Mouse (Mus musculus) heart, postnatal 0 days (tissue): ENCODE measurements around the gene Plau. TPM values are rescaled to one million over a fixed set of nuclear protein-coding genes. Genes with fewer than 3 reads are reported as not detected.

ENCODE experiments used
- ATAC-seq: fragments of 200-750 bp; cut with Nextera tagmentation; 2 replicates; pipeline ENCODE4 v1.8.0; 2017; ENCODE audit warnings: low read depth, moderate number of reproducible peaks, moderate library complexity; ENCODE audit not compliant: insufficient read depth
- DNase-seq: peaks from one replicate; pipeline ENCODE4 v3.0.0-alpha.2; 2016; ENCODE audit warnings: low spot score
- H3K27ac ChIP-seq: fragments of 300-500 bp; sonication (generic); 2 replicates; pipeline ENCODE4 v1.5.1; 2014; ENCODE audit warnings: low read depth, mild to moderate bottlenecking
- H3K27me3 ChIP-seq: fragments of 300-500 bp; sonication (generic); 2 replicates; pipeline ENCODE4 v1.6.1; 2014; ENCODE audit warnings: low read length, mixed read lengths; ENCODE audit not compliant: control insufficient read depth, insufficient read depth
- H3K36me3 ChIP-seq: fragments of 300-500 bp; sonication (generic); replicated peaks from 2 replicates; pipeline ENCODE4 v1.6.1; 2014; ENCODE audit warnings: low read length, mixed read lengths; ENCODE audit not compliant: control insufficient read depth, insufficient read depth
- H3K4me1 ChIP-seq: fragments of 300-500 bp; sonication (generic); 2 replicates; pipeline ENCODE4 v1.6.1; 2014; ENCODE audit warnings: antibody characterized with exemption; ENCODE audit not compliant: control insufficient read depth, insufficient read depth
- H3K4me2 ChIP-seq: fragments of 300-500 bp; sonication (generic); 2 replicates; pipeline ENCODE4 v1.6.1; 2014; ENCODE audit warnings: low read depth, mild to moderate bottlenecking, low read length, moderate library complexity
- H3K4me3 ChIP-seq: fragments of 300-500 bp; sonication (generic); 2 replicates; pipeline ENCODE4 v1.5.1; 2014; ENCODE audit warnings: low read depth, low read length
- H3K9ac ChIP-seq: fragments of 300-500 bp; sonication (generic); replicated peaks from 2 replicates; pipeline ENCODE4 v1.6.1; 2014; ENCODE audit warnings: low read depth, low read length, mixed read lengths
- H3K9me3 ChIP-seq: fragments of 300-500 bp; sonication (generic); replicated peaks from 2 replicates; pipeline ENCODE4 v1.6.1; 2016; ENCODE audit warnings: low read length; ENCODE audit not compliant: control insufficient read depth
- CTCF ChIP-seq: IDR thresholded peaks from 2 replicates; pipeline ENCODE4 v1.5.1; 2016; ENCODE audit warnings: antibody characterized with exemption, control low read depth, low read depth
- EP300 ChIP-seq: IDR thresholded peaks from 2 replicates; pipeline ENCODE4 v1.6.1; 2016; ENCODE audit warnings: antibody characterized with exemption, low read depth
- WGBS: fragments of 180-500 bp; shearing (Covaris S2); extraction: QIAGEN DNeasy Blood & Tissue Kit; methylation state at CpG from one replicate; pipeline ENCODE4 v1.1.7; 2014; 5-methylcytosine and 5-hydroxymethylcytosine counted together
- polyA plus RNA-seq: library from polyadenylated mRNA; unstranded; fragments of >200 nt; fragmentation: Nextera tagmentation; extraction: Ambion mirVana; gene quantifications from 2 replicates; pipeline ENCODE4 v1.2.1, GENCODE M21; 2015
- total RNA-seq: library from RNA; depleted of rRNA; stranded (reverse); fragments of >200 nt; gene quantifications from 2 replicates; pipeline ENCODE4 v1.2.3, GENCODE M21; 2014; ENCODE audit warnings: low replicate concordance

Plau gene
- total and polyA plus RNA-seq, 2 experiments from 2014 or later: 0.89 to 4.2 TPM

GRCm38 (mm10) chr14:20815448-20815847, 21.0 kb upstream of the Plau start:
- 83% methylated on average over 3 of the region's 3 CpGs for WGBS
- Histone ChIP-seq H3K4me3 (no peak overlapping the region), H3K36me3 (no peaks in the 10 kb centered on the region), H3K4me2 (no peak overlapping the region), H3K27ac (no peak overlapping the region), H3K27me3 (no peaks in the 10 kb centered on the region), H3K9me3 (peaks cover 8% of the 10 kb centered on the region; the same call in 1 of the 2 replicates), H3K4me1 (no peaks in the 10 kb centered on the region; the same call in 1 of the 2 replicates), H3K9ac (no peak overlapping the region)
- ATAC-seq (no peak), DNase-seq (no peak)
- TF ChIP-seq EP300: no peak
- no peak for TF ChIP-seq CTCF

DNA sequence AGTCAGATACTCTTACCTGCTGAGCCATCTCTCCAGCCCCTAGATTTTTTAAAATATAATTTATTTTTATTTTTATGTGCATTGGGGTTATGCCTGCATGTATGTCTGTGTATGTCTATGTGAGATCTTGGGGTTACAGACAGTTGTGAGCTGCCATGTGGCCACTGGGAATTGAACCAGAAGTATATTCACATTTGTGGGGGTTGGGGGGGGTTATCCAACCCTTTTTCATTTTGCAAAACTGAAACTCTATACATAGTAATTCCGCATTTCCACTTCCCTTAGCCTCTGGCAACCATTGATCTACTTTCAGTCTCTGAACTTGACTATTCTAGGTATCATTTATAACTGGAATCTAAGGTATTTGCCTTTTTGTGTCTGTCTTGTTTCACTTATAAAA, 11.9 kb upstream of the Plau start:
- Histone ChIP-seq H3K36me3 (no peaks in the 10 kb centered on the region), H3K4me3 (no peak overlapping the region), H3K9ac (no peak overlapping the region), H3K27me3 (no peaks in the 10 kb centered on the region), H3K9me3 (no peaks in the 10 kb centered on the region), H3K4me1 (no peaks in the 10 kb centered on the region), H3K27ac (no peak overlapping the region), H3K4me2 (no peak overlapping the region)
- DNase-seq: no peak
- 86% methylated on average over 1 of the region's 1 CpGs for WGBS
- no peak for ATAC-seq
- TF ChIP-seq CTCF: no peak
- TF ChIP-seq EP300: no peak

DNA sequence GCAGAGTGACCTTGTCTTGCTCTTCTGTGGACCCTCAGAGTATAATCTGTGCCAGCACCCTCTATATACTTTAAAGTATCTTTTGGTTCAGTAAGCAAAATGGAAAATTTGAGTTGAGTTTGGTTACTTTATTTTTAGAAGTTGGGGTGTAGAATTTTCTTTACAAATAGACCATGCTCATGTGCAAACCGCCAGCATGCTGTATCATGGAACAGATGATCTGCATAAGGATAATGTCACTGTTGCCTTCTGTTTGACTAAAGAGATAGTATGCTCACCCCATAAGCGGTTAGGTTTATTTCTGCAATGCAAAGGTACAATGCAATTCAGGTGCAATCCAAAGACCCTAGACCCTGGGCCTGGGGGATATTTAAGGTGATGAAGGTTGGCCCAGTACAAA, 10.9 kb upstream of the Plau start:
- H3K36me3 ChIP-seq: no peaks in the 10 kb centered on the region
- no peak overlapping the region for H3K4me2 ChIP-seq
- no peak overlapping the region for H3K27ac ChIP-seq
- no peaks in the 10 kb centered on the region for H3K27me3 ChIP-seq
- H3K9me3 ChIP-seq: no peaks in the 10 kb centered on the region
- H3K9ac ChIP-seq: no peak overlapping the region
- WGBS: 83% methylated on average over 2 of the region's 2 CpGs
- no peaks in the 10 kb centered on the region for H3K4me1 ChIP-seq
- H3K4me3 ChIP-seq: no peak overlapping the region
- DNase-seq (no peak), ATAC-seq (no peak)
- TF ChIP-seq CTCF: no peak
- no peak for TF ChIP-seq EP300

- H3K36me3 ChIP-seq: no peaks in the 10 kb centered on the region
- TF ChIP-seq EP300: no peak
- TF ChIP-seq CTCF: no peak
- no peaks in the 10 kb centered on the region for H3K9me3 ChIP-seq
- no peak overlapping the region for H3K4me2 ChIP-seq
- ATAC-seq (no peak), DNase-seq (no peak)
- no peak overlapping the region for H3K9ac ChIP-seq
- 86% methylated on average over 8 of the region's 8 CpGs for WGBS
- no peak overlapping the region for H3K4me3 ChIP-seq
- no peak overlapping the region for H3K27ac ChIP-seq
- no peaks in the 10 kb centered on the region for H3K27me3 ChIP-seq
- no peaks in the 10 kb centered on the region for H3K4me1 ChIP-seq
These were observed 9.4 kb upstream of the Plau start for GRCm38 (mm10) chr14:20827061-20827460.

- Histone ChIP-seq H3K27ac (no peak overlapping the region), H3K4me2 (no peak overlapping the region), H3K36me3 (no peaks in the 10 kb centered on the region), H3K27me3 (no peaks in the 10 kb centered on the region), H3K4me3 (no peak overlapping the region), H3K9me3 (no peaks in the 10 kb centered on the region), H3K4me1 (no peaks in the 10 kb centered on the region), H3K9ac (no peak overlapping the region)
- WGBS: 87% methylated on average over 5 of the region's 5 CpGs
- TF ChIP-seq CTCF (no peak), EP300 (no peak)
- ATAC-seq (no peak), DNase-seq (no peak)
These were observed 9.0 kb upstream of the Plau start for GRCm38 (mm10) chr14:20827491-20827890.

- Histone ChIP-seq H3K27me3 (no peaks in the 10 kb centered on the region), H3K9ac (no peak overlapping the region), H3K36me3 (no peaks in the 10 kb centered on the region), H3K4me3 (no peak overlapping the region), H3K4me1 (no peaks in the 10 kb centered on the region), H3K4me2 (no peak overlapping the region), H3K9me3 (no peaks in the 10 kb centered on the region), H3K27ac (no peak overlapping the region)
- no peak for TF ChIP-seq EP300
- TF ChIP-seq CTCF: no peak
- 89% methylated on average over 3 of the region's 3 CpGs for WGBS
- ATAC-seq (no peak), DNase-seq (no peak)
These were observed 7.9 kb upstream of the Plau start for GRCm38 (mm10) chr14:20828524-20828923.
